Mouse (Mus musculus) forebrain, embryonic 15.5 days (tissue): ENCODE results near the gene Adgrb3. TPM values are rescaled to one million over a fixed set of nuclear protein-coding genes. Genes with fewer than 3 reads are reported as not detected.

ENCODE experiments used
- ATAC-seq: fragments of 200-750 bp; cut with Nextera tagmentation; replicated peaks from 2 replicates; pipeline ENCODE4 v1.8.0; 2017; ENCODE audit warnings: mild to moderate bottlenecking, moderate TSS enrichment, moderate library complexity
- H3K27ac ChIP-seq: fragments of 300-500 bp; sonication (generic); replicated peaks from 2 replicates; pipeline ENCODE4 v1.5.1; 2015; ENCODE audit warnings: mild to moderate bottlenecking, inconsistent platforms
- H3K27me3 ChIP-seq: fragments of 300-500 bp; sonication (generic); 2 replicates; pipeline ENCODE4 v1.6.1; 2015; ENCODE audit warnings: inconsistent platforms
- H3K36me3 ChIP-seq: fragments of 300-500 bp; sonication (generic); 2 replicates; pipeline ENCODE4 v1.6.1; 2015; ENCODE audit warnings: mild to moderate bottlenecking, inconsistent platforms
- H3K4me1 ChIP-seq: fragments of 300-500 bp; sonication (generic); 2 replicates; pipeline ENCODE4 v1.6.1; 2015; ENCODE audit warnings: inconsistent platforms
- H3K4me2 ChIP-seq: fragments of 300-500 bp; sonication (generic); replicated peaks from 2 replicates; pipeline ENCODE4 v1.6.1; 2015; ENCODE audit warnings: mild to moderate bottlenecking, inconsistent platforms
- H3K4me3 ChIP-seq: fragments of 300-500 bp; sonication (generic); 2 replicates; pipeline ENCODE4 v1.5.1; 2015; ENCODE audit warnings: mild to moderate bottlenecking, inconsistent platforms
- H3K9ac ChIP-seq: fragments of 300-500 bp; sonication (generic); replicated peaks from 2 replicates; pipeline ENCODE4 v1.6.1; 2015; ENCODE audit warnings: mild to moderate bottlenecking, inconsistent platforms
- H3K9me3 ChIP-seq: fragments of 300-500 bp; sonication (generic); 2 replicates; pipeline ENCODE4 v1.6.1; 2016; ENCODE audit warnings: inconsistent platforms
- WGBS: fragments of 180-500 bp; shearing (Covaris S2); methylation state at CpG from one replicate; pipeline ENCODE4 v1.1.7; 2015; ENCODE audit warnings: mixed read lengths; 5-methylcytosine and 5-hydroxymethylcytosine counted together
- polyA plus RNA-seq: library from polyadenylated mRNA; unstranded; fragments of >200 nt; fragmentation: Nextera tagmentation; extraction: Ambion mirVana; gene quantifications from 2 replicates; pipeline ENCODE4 v1.2.1, GENCODE M21; 2015

Gene Adgrb3
- polyA plus RNA-seq, 1 experiment from 2014 or later = 45.9 TPM

- H3K9me3 ChIP-seq = no peaks in the 10 kb centered on the region
- H3K36me3 ChIP-seq = no peaks in the 10 kb centered on the region
- no peak overlapping the region for H3K27ac ChIP-seq
- H3K4me2 ChIP-seq = peak overlapping the region; percentile 65
- WGBS = 16% methylated on average over 4 of the region's 4 CpGs
- H3K4me3 ChIP-seq = peak overlapping the region; percentile 22
- peaks cover 48% of the 10 kb centered on the region for H3K4me1 ChIP-seq
- H3K27me3 ChIP-seq = no peaks in the 10 kb centered on the region
- ATAC-seq = peak; percentile 29; the same call in 1 of the 2 replicates
- no peak overlapping the region for H3K9ac ChIP-seq
Measured at GRCm38 (mm10) chr1:25824626-25825025, 4.9 kb downstream of the Adgrb3 start.

GRCm38 (mm10) chr1:25823961-25824360, 5.5 kb downstream of the Adgrb3 start:
- whole genome bisulfite sequencing = 57% methylated on average over 10 of the region's 10 CpGs

GRCm38 (mm10) chr1:25815491-25815890, 14.0 kb downstream of the Adgrb3 start:
- Histone ChIP-seq H3K4me3 (no peak overlapping the region), H3K9ac (no peak overlapping the region), H3K36me3 (no peaks in the 10 kb centered on the region), H3K27ac (no peak overlapping the region), H3K27me3 (no peaks in the 10 kb centered on the region), H3K9me3 (no peaks in the 10 kb centered on the region), H3K4me1 (peaks cover 8% of the 10 kb centered on the region; the same call in 1 of the 2 replicates), H3K4me2 (no peak overlapping the region)
- ATAC-seq = no peak
- WGBS = 97% methylated on average over 1 of the region's 1 CpGs

More at GRCm38 (mm10) chr1:25823961-25824360, 5.5 kb downstream of the Adgrb3 start:
- H3K4me1 ChIP-seq = peaks cover 44% of the 10 kb centered on the region
- no peaks in the 10 kb centered on the region for H3K36me3 ChIP-seq
- H3K9ac ChIP-seq = no peak overlapping the region
- ATAC-seq = no peak
- H3K27me3 ChIP-seq = no peaks in the 10 kb centered on the region
- H3K4me2 ChIP-seq = peak overlapping the region; percentile 65
- H3K27ac ChIP-seq = no peak overlapping the region
- H3K9me3 ChIP-seq = no peaks in the 10 kb centered on the region
- peak overlapping the region; percentile 22 for H3K4me3 ChIP-seq

GRCm38 (mm10) chr1:25778784-25779183, 50.7 kb downstream of the Adgrb3 start:
- Histone ChIP-seq H3K4me3 (no peak overlapping the region), H3K27ac (no peak overlapping the region), H3K27me3 (no peaks in the 10 kb centered on the region), H3K36me3 (no peaks in the 10 kb centered on the region), H3K4me2 (no peak overlapping the region), H3K9ac (no peak overlapping the region), H3K9me3 (no peaks in the 10 kb centered on the region), H3K4me1 (0 out of 2 replicates have a peak, but pooled peaks cover 4% of the 10 kb centered on the region)
- WGBS = 71% methylated on average over 1 of the region's 1 CpGs
- ATAC-seq = no peak

- no peaks in the 10 kb centered on the region for H3K27me3 ChIP-seq
Measured at GRCm38 (mm10) chr1:25777459-25777858, 52.0 kb downstream of the Adgrb3 start.

GRCm38 (mm10) chr1:25775440-25776130, 53.9 kb downstream of the Adgrb3 start:
- Histone ChIP-seq H3K4me1 (0 out of 2 replicates have a peak, but pooled peaks cover 4% of the 10 kb centered on the region), H3K27me3 (no peaks in the 10 kb centered on the region), H3K4me3 (no peak overlapping the region), H3K9ac (no peak overlapping the region), H3K9me3 (no peaks in the 10 kb centered on the region), H3K4me2 (no peak overlapping the region), H3K27ac (no peak overlapping the region), H3K36me3 (no peaks in the 10 kb centered on the region)
- no peak for ATAC-seq
- WGBS = 59% methylated on average over 3 of the region's 3 CpGs

More at GRCm38 (mm10) chr1:25777459-25777858, 52.0 kb downstream of the Adgrb3 start:
- Histone ChIP-seq H3K4me1 (0 out of 2 replicates have a peak, but pooled peaks cover 4% of the 10 kb centered on the region), H3K4me2 (no peak overlapping the region), H3K36me3 (no peaks in the 10 kb centered on the region), H3K4me3 (no peak overlapping the region), H3K9ac (no peak overlapping the region), H3K9me3 (no peaks in the 10 kb centered on the region), H3K27ac (no peak overlapping the region)
- 63% methylated on average over 4 of the region's 4 CpGs for WGBS
- ATAC-seq = no peak

GRCm38 (mm10) chr1:25768958-25769357, 60.5 kb downstream of the Adgrb3 start:
- Histone ChIP-seq H3K27me3 (no peaks in the 10 kb centered on the region), H3K27ac (no peak overlapping the region), H3K9ac (no peak overlapping the region), H3K36me3 (no peaks in the 10 kb centered on the region), H3K9me3 (no peaks in the 10 kb centered on the region), H3K4me2 (no peak overlapping the region), H3K4me3 (no peak overlapping the region), H3K4me1 (no peaks in the 10 kb centered on the region)
- WGBS = 52% methylated on average over 2 of the region's 2 CpGs
- ATAC-seq = peak; percentile 73

- no peak for ATAC-seq
Measured at GRCm38 (mm10) chr1:25755265-25755664, 74.2 kb downstream of the Adgrb3 start.

GRCm38 (mm10) chr1:25754528-25754927, 75.0 kb downstream of the Adgrb3 start:
- no peaks in the 10 kb centered on the region for H3K9me3 ChIP-seq
- ATAC-seq = no peak
- H3K27ac ChIP-seq = no peak overlapping the region
- whole genome bisulfite sequencing = 61% methylated on average over 4 of the region's 4 CpGs
- no peaks in the 10 kb centered on the region for H3K36me3 ChIP-seq
- no peaks in the 10 kb centered on the region for H3K27me3 ChIP-seq
- no peak overlapping the region for H3K4me2 ChIP-seq
- no peak overlapping the region for H3K9ac ChIP-seq
- H3K4me1 ChIP-seq = no peaks in the 10 kb centered on the region
- H3K4me3 ChIP-seq = no peak overlapping the region

More at GRCm38 (mm10) chr1:25755265-25755664, 74.2 kb downstream of the Adgrb3 start:
- Histone ChIP-seq H3K4me3 (no peak overlapping the region), H3K27me3 (no peaks in the 10 kb centered on the region), H3K9me3 (no peaks in the 10 kb centered on the region), H3K4me1 (no peaks in the 10 kb centered on the region), H3K9ac (no peak overlapping the region), H3K27ac (no peak overlapping the region), H3K4me2 (no peak overlapping the region), H3K36me3 (no peaks in the 10 kb centered on the region)

GRCm38 (mm10) chr1:25745575-25745974, 83.9 kb downstream of the Adgrb3 start:
- ATAC-seq = no peak
- no peak overlapping the region for H3K9ac ChIP-seq
- H3K4me1 ChIP-seq = no peaks in the 10 kb centered on the region
- H3K4me3 ChIP-seq = no peak overlapping the region
- H3K27ac ChIP-seq = no peak overlapping the region
- H3K9me3 ChIP-seq = no peaks in the 10 kb centered on the region
- H3K36me3 ChIP-seq = no peaks in the 10 kb centered on the region
- H3K4me2 ChIP-seq = no peak overlapping the region
- no peaks in the 10 kb centered on the region for H3K27me3 ChIP-seq
- 78% methylated on average over 4 of the region's 4 CpGs for WGBS

GRCm38 (mm10) chr1:25744736-25745135, 84.8 kb downstream of the Adgrb3 start:
- ATAC-seq = no peak
- Histone ChIP-seq H3K9me3 (no peaks in the 10 kb centered on the region), H3K4me2 (no peak overlapping the region), H3K4me3 (no peak overlapping the region), H3K36me3 (no peaks in the 10 kb centered on the region), H3K27ac (no peak overlapping the region), H3K9ac (no peak overlapping the region), H3K4me1 (no peaks in the 10 kb centered on the region), H3K27me3 (no peaks in the 10 kb centered on the region)
- WGBS = 83% methylated on average over 6 of the region's 6 CpGs

- 86% methylated on average over 5 of the region's 5 CpGs for WGBS
- no peak overlapping the region for H3K9ac ChIP-seq
- no peaks in the 10 kb centered on the region for H3K36me3 ChIP-seq
- ATAC-seq = no peak
- no peaks in the 10 kb centered on the region for H3K4me1 ChIP-seq
- no peaks in the 10 kb centered on the region for H3K9me3 ChIP-seq
- no peak overlapping the region for H3K4me3 ChIP-seq
- H3K4me2 ChIP-seq = no peak overlapping the region
- no peak overlapping the region for H3K27ac ChIP-seq
- H3K27me3 ChIP-seq = no peaks in the 10 kb centered on the region
Measured at GRCm38 (mm10) chr1:25729844-25730243, 99.7 kb downstream of the Adgrb3 start.

GRCm38 (mm10) chr1:25711474-25711873, 118.0 kb downstream of the Adgrb3 start:
- Histone ChIP-seq H3K9me3 (no peaks in the 10 kb centered on the region), H3K36me3 (no peaks in the 10 kb centered on the region), H3K4me3 (no peak overlapping the region), H3K9ac (no peak overlapping the region), H3K4me2 (no peak overlapping the region), H3K27me3 (no peaks in the 10 kb centered on the region), H3K4me1 (no peaks in the 10 kb centered on the region), H3K27ac (no peak overlapping the region)
- no peak for ATAC-seq
- WGBS = 35% methylated on average over 1 of the region's 1 CpGs
